Mouse (Mus musculus): ENCODE measurements around the gene Tnfaip8l1.

- no peak for TF ChIP-seq CTCF (IDR thresholded peaks at IDR 0.05; ENCODE audit: borderline replicate concordance, insufficient read depth, low read depth, low read length)
- no peak for TF ChIP-seq POLR2A (IDR thresholded peaks at IDR 0.05; ENCODE audit: borderline replicate concordance, insufficient read depth, low read length)
Observed at GRCm38 (mm10) chr17:56208821-56209220, 46.5 kb downstream of the Tnfaip8l1 start.

Measured in cerebellum, adult 2 months (tissue).